Mouse (Mus musculus) cerebellum, adult 11 months (tissue): ENCODE results near the gene Nkx2-9.
A peak's percentile ranks its signal among the peaks of the same experiment; 100 is the strongest.

Source experiments
- DNase-seq: peaks from one replicate; pipeline ENCODE4 v3.0.0; 2022

Gene Nkx2-9

GRCm38 (mm10) chr12:56612761-56613437, at the start of gene Nkx2-9:
Gene Nkx2-9, minus strand, starts transcription at chr12:56613284.
- DNase-seq = no peak

GRCm38 (mm10) chr12:56637181-56637566, 24.1 kb upstream of the Nkx2-9 start:
- DNase-seq = peak; percentile 1

GRCm38 (mm10) chr12:56636534-56637180, 23.6 kb upstream of the Nkx2-9 start:
- DNase-seq = peak; percentile 3

GRCm38 (mm10) chr12:56616088-56616487, 3.0 kb upstream of the Nkx2-9 start:
- no peak for DNase-seq

- DNase-seq = no peak
These were observed 2.3 kb upstream of the Nkx2-9 start for GRCm38 (mm10) chr12:56615391-56615790.

GRCm38 (mm10) chr12:56614513-56614912, 1.4 kb upstream of the Nkx2-9 start:
- no peak for DNase-seq

- DNase-seq = no peak
These were observed 929 bp upstream of the Nkx2-9 start for GRCm38 (mm10) chr12:56613916-56614510.

GRCm38 (mm10) chr12:56613438-56613830, 350 bp upstream of the Nkx2-9 start:
- no peak for DNase-seq

GRCm38 (mm10) chr12:56612349-56612735, 742 bp downstream of the Nkx2-9 start:
- no peak for DNase-seq

GRCm38 (mm10) chr12:56611504-56612348, 1.4 kb downstream of the Nkx2-9 start:
- DNase-seq = no peak

- DNase-seq = no peak
These were observed 2.2 kb downstream of the Nkx2-9 start for GRCm38 (mm10) chr12:56610851-56611250.

- DNase-seq = no peak
These were observed 21.4 kb downstream of the Nkx2-9 start for GRCm38 (mm10) chr12:56591722-56592121.

- DNase-seq = no peak
These were observed 25.3 kb downstream of the Nkx2-9 start for GRCm38 (mm10) chr12:56587830-56588229.
